Mouse (Mus musculus): ENCODE data around the gene Atp7a.

- TF ChIP-seq CTCF (IDR thresholded peaks at IDR 0.05; ENCODE audit: borderline replicate concordance, insufficient read depth, low read length) (no peak), POLR2A (IDR thresholded peaks at IDR 0.05; ENCODE audit: low read depth, low read length) (no peak)
Measured at GRCm38 (mm10) chrX:106139309-106140070, 112.4 kb downstream of the Atp7a start.

All from embryonic fibroblast, embryonic 13.5 days (primary cell).